Mouse (Mus musculus): ENCODE results near the gene Sh3bgrl2. TPM values are rescaled to one million over a fixed set of nuclear protein-coding genes. Genes with fewer than 3 reads are reported as not detected.

Sh3bgrl2 gene
- polyA plus RNA-seq, 1 experiment from 2014 or later, result 33.2 TPM

DNA sequence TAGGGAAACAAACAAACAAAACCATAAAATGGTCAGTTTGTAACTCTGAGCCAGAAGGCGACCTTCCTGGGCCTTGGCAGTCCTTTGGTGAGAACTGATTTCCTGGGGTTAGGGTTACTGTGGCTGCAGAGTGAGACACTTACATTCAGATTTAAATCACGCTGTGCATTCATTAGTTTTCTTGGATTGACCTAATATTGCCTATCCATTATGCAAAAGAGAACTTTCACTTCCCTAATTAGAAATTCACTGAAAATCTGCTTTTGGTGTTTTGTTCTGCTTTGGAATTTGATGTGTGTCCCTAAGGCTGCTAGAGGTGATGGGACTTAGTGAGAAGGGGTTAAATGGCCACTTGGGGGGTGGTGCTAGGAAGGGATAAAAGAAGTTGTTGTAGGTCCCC lies 7.5 kb downstream of the Sh3bgrl2 start:
- Histone ChIP-seq H3K27me3 (ENCODE audit: control insufficient read depth, insufficient read depth, low read length) (no peaks in the 10 kb centered on the region), H3K4me3 (replicated peaks; ENCODE audit: low read length) (no peak overlapping the region), H3K9me3 (replicated peaks; ENCODE audit: control insufficient read depth, low read length) (no peaks in the 10 kb centered on the region), H3K27ac (ENCODE audit: low read length) (no peak overlapping the region), H3K36me3 (ENCODE audit: control insufficient read depth, insufficient read depth, low read length) (no peaks in the 10 kb centered on the region), H3K4me1 (ENCODE audit: control insufficient read depth, insufficient read depth, low read length) (peaks cover 17% of the 10 kb centered on the region), H3K9ac (ENCODE audit: low read length) (no peak overlapping the region), H3K4me2 (ENCODE audit: low read depth, low read length) (no peak overlapping the region)
- WGBS, result 88% methylated on average over 2 of the region's 2 CpGs
- ATAC-seq (ENCODE audit: insufficient read depth, low FRiP score), result no peak

- no peak overlapping the region for H3K9ac ChIP-seq (ENCODE audit: low read length)
- H3K36me3 ChIP-seq (ENCODE audit: control insufficient read depth, insufficient read depth, low read length), result no peaks in the 10 kb centered on the region
- no peak overlapping the region for H3K4me3 ChIP-seq (replicated peaks; ENCODE audit: low read length)
- ATAC-seq (ENCODE audit: insufficient read depth, low FRiP score), result no peak
- peaks cover 17% of the 10 kb centered on the region for H3K4me1 ChIP-seq (ENCODE audit: control insufficient read depth, insufficient read depth, low read length)
- H3K27me3 ChIP-seq (ENCODE audit: control insufficient read depth, insufficient read depth, low read length), result no peaks in the 10 kb centered on the region
- H3K4me2 ChIP-seq (ENCODE audit: low read depth, low read length), result no peak overlapping the region
- 35% methylated on average over 6 of the region's 6 CpGs for whole genome bisulfite sequencing
- peak overlapping the region; percentile 68; the same call in 1 of the 2 replicates for H3K27ac ChIP-seq (ENCODE audit: low read length)
- no peaks in the 10 kb centered on the region for H3K9me3 ChIP-seq (replicated peaks; ENCODE audit: control insufficient read depth, low read length)
Observed at GRCm38 (mm10) chr9:83556236-83556635, 8.1 kb downstream of the Sh3bgrl2 start.

- H3K27ac ChIP-seq (ENCODE audit: low read length), result peak overlapping the region; percentile 68
- WGBS, result 44% methylated on average over 10 of the region's 10 CpGs
- no peak overlapping the region for H3K4me3 ChIP-seq (replicated peaks; ENCODE audit: low read length)
- no peaks in the 10 kb centered on the region for H3K27me3 ChIP-seq (ENCODE audit: control insufficient read depth, insufficient read depth, low read length)
- no peaks in the 10 kb centered on the region for H3K9me3 ChIP-seq (replicated peaks; ENCODE audit: control insufficient read depth, low read length)
- H3K4me2 ChIP-seq (ENCODE audit: low read depth, low read length), result no peak overlapping the region; the same call in 1 of the 2 replicates
- peaks cover 17% of the 10 kb centered on the region for H3K4me1 ChIP-seq (ENCODE audit: control insufficient read depth, insufficient read depth, low read length)
- H3K36me3 ChIP-seq (ENCODE audit: control insufficient read depth, insufficient read depth, low read length), result no peaks in the 10 kb centered on the region
- ATAC-seq (ENCODE audit: insufficient read depth, low FRiP score), result peak; percentile 46; the same call in 1 of the 2 replicates
- 0 out of 2 replicates have a peak overlapping the region, but pooled peaks have one; percentile 32 for H3K9ac ChIP-seq (ENCODE audit: low read length)
Observed at GRCm38 (mm10) chr9:83556780-83557771, 8.9 kb downstream of the Sh3bgrl2 start.

DNA sequence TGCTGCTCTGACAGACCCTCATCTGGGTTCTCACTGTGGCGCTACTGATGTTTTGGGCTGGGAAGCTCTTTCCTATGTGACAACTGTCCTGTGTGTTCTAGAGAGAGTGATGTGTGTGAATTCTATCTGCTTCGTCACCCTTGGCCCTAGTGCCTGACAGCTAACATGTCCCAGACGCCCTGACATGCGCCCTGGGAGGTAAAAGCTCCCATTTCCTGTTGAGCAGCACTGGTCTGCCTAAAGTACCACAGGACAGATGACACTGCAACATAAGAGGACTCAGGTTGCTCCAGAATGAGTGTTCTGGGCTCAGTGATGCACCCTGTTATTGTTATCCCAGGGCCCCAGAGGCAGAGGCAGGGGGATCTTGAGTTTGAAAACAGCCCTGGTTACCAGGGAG lies 12.5 kb downstream of the Sh3bgrl2 start:
- Histone ChIP-seq H3K9me3 (replicated peaks; ENCODE audit: control insufficient read depth, low read length) (no peaks in the 10 kb centered on the region), H3K27me3 (ENCODE audit: control insufficient read depth, insufficient read depth, low read length) (no peaks in the 10 kb centered on the region), H3K27ac (ENCODE audit: low read length) (no peak overlapping the region), H3K36me3 (ENCODE audit: control insufficient read depth, insufficient read depth, low read length) (no peaks in the 10 kb centered on the region), H3K4me2 (ENCODE audit: low read depth, low read length) (no peak overlapping the region), H3K4me3 (replicated peaks; ENCODE audit: low read length) (no peak overlapping the region), H3K4me1 (ENCODE audit: control insufficient read depth, insufficient read depth, low read length) (peaks cover 39% of the 10 kb centered on the region), H3K9ac (ENCODE audit: low read length) (no peak overlapping the region)
- 50% methylated on average over 4 of the region's 4 CpGs for WGBS
- ATAC-seq (ENCODE audit: insufficient read depth, low FRiP score), result no peak

DNA sequence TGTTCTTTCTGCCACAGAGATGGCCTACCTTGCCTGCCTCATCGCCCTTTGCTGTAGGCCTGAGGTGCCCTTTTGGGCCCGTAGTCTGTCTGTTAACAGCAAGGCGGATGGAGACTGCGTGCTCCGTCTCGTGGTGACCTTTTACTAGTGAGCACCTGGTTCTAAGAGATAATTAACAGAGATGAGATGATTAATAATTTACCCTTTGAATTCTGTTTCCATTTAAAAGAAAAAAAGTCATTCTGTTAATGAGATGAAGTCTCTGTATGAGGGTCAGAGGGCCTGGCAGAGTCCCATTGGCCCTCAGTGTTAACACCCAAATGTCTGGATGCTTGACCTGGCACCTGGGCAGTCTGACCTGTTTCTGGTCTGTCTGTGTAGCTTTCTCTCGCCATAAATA lies 14.8 kb downstream of the Sh3bgrl2 start:
- H3K9ac ChIP-seq (ENCODE audit: low read length), result no peak overlapping the region
- ATAC-seq (ENCODE audit: insufficient read depth, low FRiP score), result no peak
- WGBS, result 85% methylated on average over 7 of the region's 7 CpGs

GRCm38 (mm10) chr9:83563808-83564549 lies 15.9 kb downstream of the Sh3bgrl2 start:
- H3K4me1 ChIP-seq (ENCODE audit: control insufficient read depth, insufficient read depth, low read length), result peaks cover 29% of the 10 kb centered on the region
- H3K36me3 ChIP-seq (ENCODE audit: control insufficient read depth, insufficient read depth, low read length), result no peaks in the 10 kb centered on the region
- peak overlapping the region; percentile 65 for H3K27ac ChIP-seq (ENCODE audit: low read length)
- 46% methylated on average over 16 of the region's 16 CpGs for WGBS
- H3K27me3 ChIP-seq (ENCODE audit: control insufficient read depth, insufficient read depth, low read length), result no peaks in the 10 kb centered on the region
- H3K9ac ChIP-seq (ENCODE audit: low read length), result peak overlapping the region; percentile 4; the same call in 1 of the 2 replicates
- H3K4me2 ChIP-seq (ENCODE audit: low read depth, low read length), result peak overlapping the region; percentile 17
- ATAC-seq (ENCODE audit: insufficient read depth, low FRiP score), result peak; percentile 74
- H3K9me3 ChIP-seq (replicated peaks; ENCODE audit: control insufficient read depth, low read length), result no peaks in the 10 kb centered on the region
- H3K4me3 ChIP-seq (replicated peaks; ENCODE audit: low read length), result no peak overlapping the region

More for the DNA sequence above, 14.8 kb downstream of the Sh3bgrl2 start:
- no peak overlapping the region for H3K4me2 ChIP-seq (ENCODE audit: low read depth, low read length)
- H3K9me3 ChIP-seq (replicated peaks; ENCODE audit: control insufficient read depth, low read length), result no peaks in the 10 kb centered on the region
- no peaks in the 10 kb centered on the region for H3K36me3 ChIP-seq (ENCODE audit: control insufficient read depth, insufficient read depth, low read length)
- no peak overlapping the region for H3K4me3 ChIP-seq (replicated peaks; ENCODE audit: low read length)
- no peak overlapping the region for H3K27ac ChIP-seq (ENCODE audit: low read length)
- H3K27me3 ChIP-seq (ENCODE audit: control insufficient read depth, insufficient read depth, low read length), result no peaks in the 10 kb centered on the region
- peaks cover 27% of the 10 kb centered on the region for H3K4me1 ChIP-seq (ENCODE audit: control insufficient read depth, insufficient read depth, low read length)

GRCm38 (mm10) chr9:83564934-83565652 lies 17.0 kb downstream of the Sh3bgrl2 start:
- no peak overlapping the region for H3K4me2 ChIP-seq (ENCODE audit: low read depth, low read length)
- no peaks in the 10 kb centered on the region for H3K27me3 ChIP-seq (ENCODE audit: control insufficient read depth, insufficient read depth, low read length)
- 58% methylated on average over 13 of the region's 13 CpGs for WGBS
- no peak for ATAC-seq (ENCODE audit: insufficient read depth, low FRiP score)
- no peaks in the 10 kb centered on the region for H3K9me3 ChIP-seq (replicated peaks; ENCODE audit: control insufficient read depth, low read length)
- H3K9ac ChIP-seq (ENCODE audit: low read length), result no peak overlapping the region
- H3K27ac ChIP-seq (ENCODE audit: low read length), result no peak overlapping the region
- H3K36me3 ChIP-seq (ENCODE audit: control insufficient read depth, insufficient read depth, low read length), result no peaks in the 10 kb centered on the region
- H3K4me1 ChIP-seq (ENCODE audit: control insufficient read depth, insufficient read depth, low read length), result peaks cover 34% of the 10 kb centered on the region
- no peak overlapping the region for H3K4me3 ChIP-seq (replicated peaks; ENCODE audit: low read length)

DNA sequence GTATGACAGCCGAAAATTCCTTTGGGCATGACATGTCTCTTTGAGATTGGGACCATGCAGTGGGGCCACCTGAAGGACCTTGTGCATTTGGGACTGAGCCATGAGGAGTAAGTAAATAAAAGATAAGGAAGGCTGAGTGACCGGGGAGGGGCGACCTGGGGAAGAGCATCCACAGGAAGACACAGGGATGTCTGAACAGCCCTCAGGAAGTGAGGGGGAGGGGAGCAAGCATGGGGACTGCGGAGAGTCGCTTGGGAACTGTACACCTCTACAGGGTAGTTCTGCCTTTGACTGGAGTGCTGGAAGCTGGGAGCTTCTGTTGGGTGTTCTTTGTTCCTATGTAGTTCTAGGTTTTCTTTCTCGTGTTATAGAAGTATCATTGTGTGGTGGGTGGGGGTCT lies 18.0 kb downstream of the Sh3bgrl2 start:
- no peak for ATAC-seq (ENCODE audit: insufficient read depth, low FRiP score)
- Histone ChIP-seq H3K27me3 (ENCODE audit: control insufficient read depth, insufficient read depth, low read length) (no peaks in the 10 kb centered on the region), H3K4me1 (ENCODE audit: control insufficient read depth, insufficient read depth, low read length) (peaks cover 37% of the 10 kb centered on the region), H3K36me3 (ENCODE audit: control insufficient read depth, insufficient read depth, low read length) (no peaks in the 10 kb centered on the region), H3K4me2 (ENCODE audit: low read depth, low read length) (no peak overlapping the region), H3K9ac (ENCODE audit: low read length) (no peak overlapping the region), H3K4me3 (replicated peaks; ENCODE audit: low read length) (no peak overlapping the region), H3K27ac (ENCODE audit: low read length) (no peak overlapping the region), H3K9me3 (replicated peaks; ENCODE audit: control insufficient read depth, low read length) (no peaks in the 10 kb centered on the region)
- WGBS, result 54% methylated on average over 6 of the region's 6 CpGs
